Comparison of ENCODE assay signal across 28 mouse cellular contexts in the genomic region with DNA sequence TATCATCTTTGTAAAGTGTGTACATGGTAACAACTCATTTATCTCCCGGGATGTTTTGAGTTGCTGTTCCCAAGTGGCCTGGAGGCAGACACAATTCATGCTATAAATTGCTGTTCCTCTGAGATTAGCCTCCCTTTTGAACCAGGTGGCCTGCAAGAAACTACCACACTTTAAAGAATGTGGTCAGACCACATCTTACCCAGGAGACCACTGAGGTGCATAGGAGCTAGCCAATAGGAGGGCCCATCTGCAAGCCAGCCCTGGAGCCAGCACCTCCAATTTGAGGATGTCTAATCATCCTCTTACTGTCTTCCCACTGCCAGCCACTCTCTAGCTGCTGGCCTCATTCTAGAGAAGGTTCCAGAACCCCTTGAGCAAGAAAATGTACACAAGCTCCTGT. TPM values are rescaled to one million over a fixed set of nuclear protein-coding genes. Genes with fewer than 3 reads are reported as not detected.
DNase-seq lines count a peak whose midpoint lies in the region; ATAC-seq and TF ChIP-seq lines count a peak whose summit lies in the region.
"Had no signal": no experiment of that assay in that cellular context is flagged by ENCODE, and none has a peak within 500 bp of the region (broad histone marks: within the 10 kb centered on the region; RNA-seq: fewer than 3 reads in every experiment).

No protein-coding gene starts in this region.

- H3K27me3 ChIP-seq in heart, embryonic 10.5 days (ENCODE audit: insufficient read depth, poor library complexity, severe bottlenecking), result no peaks in the 10 kb centered on the region
- H3K27me3 ChIP-seq in heart, embryonic 13.5 days (replicated peaks), result 0 out of 2 replicates have a peak, but pooled peaks cover 5% of the 10 kb centered on the region
- H3K27me3 ChIP-seq in heart, embryonic 16.5 days (ENCODE audit: control insufficient read depth, insufficient read depth, low read length), result no peaks in the 10 kb centered on the region
- H3K27me3 ChIP-seq in CH12.LX (replicated peaks), result no peaks in the 10 kb centered on the region
- H3K27me3 ChIP-seq: embryonic facial prominence, embryonic 13.5 days; forebrain, embryonic 12.5 days; forebrain, embryonic 15.5 days had no signal

- TF ChIP-seq POLR2A in CH12.LX (IDR thresholded peaks at IDR 0.05; ENCODE audit: low read depth, low read length), result no peak

- in situ Hi-C loops in CH12.LX (cut with MboI; ENCODE audit: low pct_ligation_motif_present, low pct_unique_long_range_greater_than_20kb, low sequenced_read_pairs), result no loop called here

- no peaks in the 10 kb centered on the region for H3K9me3 ChIP-seq in heart, embryonic 10.5 days
- no peaks in the 10 kb centered on the region for H3K9me3 ChIP-seq in heart, embryonic 13.5 days
- H3K9me3 ChIP-seq in heart, embryonic 16.5 days (replicated peaks; ENCODE audit: control insufficient read depth, low read length), result no peaks in the 10 kb centered on the region
- H3K9me3 ChIP-seq in CH12.LX (replicated peaks; ENCODE audit: low read length), result no peaks in the 10 kb centered on the region
- H3K9me3 ChIP-seq: embryonic facial prominence, embryonic 10.5 days; embryonic facial prominence, embryonic 13.5 days; forebrain, embryonic 12.5 days; forebrain, embryonic 15.5 days had no signal

- no peak overlapping the region for H3K9ac ChIP-seq in heart, embryonic 13.5 days
- H3K9ac ChIP-seq in heart, embryonic 16.5 days (ENCODE audit: low read length), result no peak overlapping the region
- no peak overlapping the region for H3K9ac ChIP-seq in CH12.LX (ENCODE audit: insufficient read depth, low read depth)
- H3K9ac ChIP-seq: embryonic facial prominence, embryonic 13.5 days; forebrain, embryonic 12.5 days; forebrain, embryonic 15.5 days; hindbrain, embryonic 14.5 days had no signal

- intact Hi-C loops in heart, postnatal 10 days (cut with DNase I), result loop anchor here (5.0 kb wide), 1 partner anchor 34 kb away; a partner anchor contains a TSS
- intact Hi-C loops in heart, postnatal 14 days (cut with DNase I), result no loop called here

- TF ChIP-seq EP300 in CH12.LX (IDR thresholded peaks at IDR 0.05; ENCODE audit: low read length), result 0 out of 2 replicates have a peak, but pooled peaks have one; percentile 24

- no peak for ATAC-seq in heart, embryonic 13.5 days (ENCODE audit: extremely low read depth, insufficient number of reproducible peaks, low FRiP score, low TSS enrichment)
- ATAC-seq in heart, embryonic 16.5 days (replicated peaks; ENCODE audit: extremely low read depth, insufficient read depth, low FRiP score), result no peak
- ATAC-seq: inflammation-experienced regulatory T-cells, adult 6 months; intestine, embryonic 16.5 days had no signal

- no peak for TF ChIP-seq RAD21 in CH12.LX (IDR thresholded peaks at IDR 0.05; ENCODE audit: low read depth, low read length)

- 49% methylated on average over 1 of the region's 1 CpGs for WGBS in heart, embryonic 10.5 days
- 35% methylated on average over 1 of the region's 1 CpGs for WGBS in heart, embryonic 13.5 days
- 42% methylated on average over 1 of the region's 1 CpGs for WGBS in heart, embryonic 16.5 days

- dilution Hi-C loops in CH12.LX (cut with MboI; ENCODE audit: extremely low pct_ligation_motif_present, extremely low pct_unique_long_range_greater_than_20kb, low sequenced_read_pairs), result no loop called here

- H3K36me3 ChIP-seq in heart, embryonic 10.5 days, result no peaks in the 10 kb centered on the region
- H3K36me3 ChIP-seq in heart, embryonic 13.5 days, result no peaks in the 10 kb centered on the region
- H3K36me3 ChIP-seq in heart, embryonic 16.5 days (ENCODE audit: control insufficient read depth, insufficient read depth), result no peaks in the 10 kb centered on the region
- H3K36me3 ChIP-seq in CH12.LX (replicated peaks in 1 of 2; ENCODE audit: control insufficient read depth in 1 of 2, insufficient read depth in 1 of 2, low read length in 1 of 2), result peaks cover 0 to 1% of the 10 kb centered on the region in 2 experiments
- H3K36me3 ChIP-seq: embryonic facial prominence, embryonic 10.5 days; embryonic facial prominence, embryonic 13.5 days; forebrain, embryonic 12.5 days; forebrain, embryonic 15.5 days had no signal

- no peaks in the 10 kb centered on the region for H3K79me2 ChIP-seq in CH12.LX (replicated peaks; ENCODE audit: control insufficient read depth, extremely low read depth, insufficient read depth, poor library complexity, severe bottlenecking)

- no peak for TF ChIP-seq CTCF in CH12.LX (conservative IDR thresholded peaks at IDR 0.05 in 1 of 2, IDR thresholded peaks at IDR 0.05 in 1 of 2; ENCODE audit: low read depth in 2 of 2, low read length in 2 of 2)

- peaks cover 92% of the 10 kb centered on the region for H3K4me1 ChIP-seq in heart, embryonic 10.5 days
- H3K4me1 ChIP-seq in heart, embryonic 13.5 days, result peaks cover 99% of the 10 kb centered on the region
- peaks cover 76% of the 10 kb centered on the region for H3K4me1 ChIP-seq in heart, embryonic 16.5 days (ENCODE audit: control insufficient read depth, insufficient read depth, low read length)
- peaks cover 7 to 43% of the 10 kb centered on the region in 2 experiments; a peak in 3 of 4 replicates for H3K4me1 ChIP-seq in CH12.LX (ENCODE audit: control insufficient read depth in 1 of 2, insufficient read depth in 2 of 2)

- no peak overlapping the region for H3K4me2 ChIP-seq in heart, embryonic 13.5 days
- no peak overlapping the region for H3K4me2 ChIP-seq in heart, embryonic 16.5 days (ENCODE audit: low read depth, low read length)
- no peak overlapping the region for H3K4me2 ChIP-seq in CH12.LX (ENCODE audit: insufficient read depth, low read depth, poor library complexity, severe bottlenecking)
- H3K4me2 ChIP-seq: forebrain, embryonic 12.5 days; forebrain, embryonic 15.5 days; hindbrain, embryonic 14.5 days had no signal

- H3K4me3 ChIP-seq in heart, embryonic 10.5 days, result no peak overlapping the region
- no peak overlapping the region for H3K4me3 ChIP-seq in heart, embryonic 13.5 days
- no peak overlapping the region for H3K4me3 ChIP-seq in heart, embryonic 16.5 days (ENCODE audit: low read length)
- no peak overlapping the region for H3K4me3 ChIP-seq in CH12.LX (replicated peaks in 1 of 3; ENCODE audit: low read depth in 2 of 3, low read length in 2 of 3, poor library complexity in 1 of 3)
- H3K4me3 ChIP-seq: embryonic facial prominence, embryonic 10.5 days; embryonic facial prominence, embryonic 13.5 days; erythroblast, embryonic 14.5 days; forebrain, embryonic 12.5 days; forebrain, embryonic 15.5 days had no signal

- peak overlapping the region; percentile 79 for H3K27ac ChIP-seq in heart, embryonic 10.5 days
- peak overlapping the region; percentile 87 for H3K27ac ChIP-seq in heart, embryonic 13.5 days (replicated peaks)
- H3K27ac ChIP-seq in heart, embryonic 16.5 days (ENCODE audit: low read length), result peak overlapping the region; percentile 76
- H3K27ac ChIP-seq in CH12.LX (ENCODE audit: insufficient read depth, low read depth), result no peak overlapping the region
- H3K27ac ChIP-seq: forebrain, embryonic 12.5 days; forebrain, embryonic 15.5 days; hindbrain, embryonic 14.5 days; hindbrain, postnatal 0 days had no signal

- peak; percentile 69 for DNase-seq in heart, embryonic 10.5 days (ENCODE audit: low spot score)
- no peak for DNase-seq in heart, postnatal 10 days
- DNase-seq in heart, postnatal 14 days, result no peak
- no peak for DNase-seq in heart, adult 18-20 months
- peak; percentile 62 for DNase-seq in CH12.LX (ENCODE audit: extremely low read depth)
- no peak for DNase-seq in adrenal gland, adult (ENCODE audit: inconsistent age in 2 of 2, low spot score in 1 of 2)
- DNase-seq: adrenal gland, adult 8-10 months; adrenal gland, postnatal 25 days; B cell, adult 2 months; cerebellum, adult 11-12 months; cerebellum, adult 8-10 months; cerebellum, postnatal 10 days; cerebellum, postnatal 36 days; embryo, embryonic 11 days; gastrocnemius, postnatal 25 days; heart, postnatal 4 days; kidney, adult 18-20 months had no signal

TF ChIP-seq in CH12.LX, 34 proteins besides CTCF, POLR2A, EP300 and RAD21:
- TF ChIP-seq ZKSCAN1 (IDR thresholded peaks at IDR 0.05; ENCODE audit: borderline replicate concordance, low read depth, low read length) (no peak), SMC3 (IDR thresholded peaks at IDR 0.05; ENCODE audit: low read depth, low read length) (no peak), RCOR1 (conservative IDR thresholded peaks at IDR 0.05; ENCODE audit: low read depth, low read length) (no peak), ZNF384 (IDR thresholded peaks at IDR 0.05; ENCODE audit: low read depth, low read length) (no peak)

RNA-seq across cellular contexts. Expression of a gene that starts 35.4 kb away (rescaled TPM):
- 19.0 and 33.2 TPM in 2 replicates for polyA plus RNA-seq in heart, embryonic 10.5 days (2016; fragmentation: Nextera tagmentation; extraction: Ambion mirVana)
- total RNA-seq in heart, postnatal 10 days (2021), result 10 to 100 TPM; 21.1 to 27.6 TPM
- 17.4 and 18.4 TPM in 2 replicates for polyA plus RNA-seq in heart, embryonic 13.5 days (2015; fragmentation: Nextera tagmentation; extraction: Ambion mirVana)
- 10 to 100 TPM; 18.1 to 21.6 TPM for total RNA-seq in heart, postnatal 14 days (2021)
- polyA plus RNA-seq in heart, embryonic 16.5 days (2015; fragmentation: Nextera tagmentation; extraction: Ambion mirVana), result 19.9 and 23.2 TPM in 2 replicates
- 10 to 100 TPM; 22.1 to 26.7 TPM for total RNA-seq in heart, adult 18-20 months (2021)
- total RNA-seq in CH12.LX (2012; rRNA removed), result 6.3 and 7.7 TPM in 2 replicates
- 2.4 and 2.9 TPM in 2 replicates for total RNA-seq in CH12.LX (2014; rRNA removed)
- 3.8 and 3.9 TPM in 2 replicates for polyA plus RNA-seq in CH12.LX (2012; ENCODE audit: insufficient read length, low read depth)

Comparison
In these comparisons a context has a peak if more than half of its experiments do, and no peak if none do; other contexts are left out.
1. DNase-seq: peak in heart, embryonic 10.5 days (single experiment) and CH12.LX (single experiment); none in heart, postnatal 10 days (0 of 2), heart, postnatal 14 days (0 of 2), heart, adult 18-20 months (0 of 2) and adrenal gland, adult (0 of 2).